Mouse (Mus musculus) layer of hippocampus, adult 11-12 months (tissue): ENCODE data around the gene Lrwd1.
A peak's percentile ranks its signal among the peaks of the same experiment; 100 is the strongest.
"Not testable (repeated sequence)": the region's sequence is repeated elsewhere in the genome, so short reads cannot be mapped to it uniquely, and the experiment has no call there.

Experiments
- DNase-seq: peaks from one replicate; pipeline ENCODE4 v3.0.0; 2022; ENCODE audit warnings: low spot score

Lrwd1 gene

GRCm38 (mm10) chr5:136135571-136136291 is at the start of gene Lrwd1, which contains the start of gene Alkbh4:
Gene Lrwd1, minus strand, starts transcription at chr5:136136074.
Gene Alkbh4, plus strand, starts transcription at chr5:136136146.
- peak; percentile 96 for DNase-seq

GRCm38 (mm10) chr5:136183766-136184165 is 47.9 kb upstream of the Lrwd1 start:
- DNase-seq = no peak

DNA sequence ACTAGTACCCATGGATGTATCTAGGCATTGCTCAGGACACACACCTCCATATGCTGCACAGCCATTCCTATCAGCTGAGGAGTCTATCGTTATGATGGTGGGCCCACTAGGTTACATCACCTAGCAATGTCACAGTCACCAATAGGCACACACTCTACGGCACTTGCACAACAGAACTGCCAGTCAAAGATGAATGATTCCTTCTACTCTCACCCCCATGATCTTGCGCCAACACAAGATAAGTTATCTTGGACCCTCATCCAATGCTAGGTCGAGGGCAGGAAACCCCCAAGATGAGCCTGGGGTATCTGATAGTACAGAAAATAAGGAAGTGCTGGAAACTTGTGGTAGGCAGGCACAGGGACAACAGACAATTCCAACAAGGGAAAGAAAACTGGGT is 47.0 kb upstream of the Lrwd1 start:
- no peak for DNase-seq

- DNase-seq = peak; percentile 64
Observed at GRCm38 (mm10) chr5:136182049-136182448, 46.2 kb upstream of the Lrwd1 start.

DNA sequence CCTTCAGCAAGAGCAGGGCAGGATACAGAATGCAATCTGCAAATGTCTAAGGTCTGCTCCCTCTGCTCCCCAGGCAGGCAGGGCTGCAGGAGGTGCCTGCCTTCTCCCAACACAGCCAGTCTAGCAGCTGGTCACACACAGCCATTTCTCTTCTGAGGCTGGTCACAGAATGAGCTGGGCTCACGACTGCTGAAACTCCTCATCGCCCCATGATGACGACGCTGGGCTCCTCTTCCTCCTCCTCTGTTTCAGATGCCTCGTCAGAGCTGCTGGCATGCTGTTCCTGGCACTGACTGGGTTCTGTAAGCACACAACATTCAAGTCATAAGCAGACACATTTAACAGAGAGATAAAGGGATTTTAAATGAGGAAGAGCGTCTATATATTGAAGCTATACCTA is 45.3 kb upstream of the Lrwd1 start:
- peak; percentile 40 for DNase-seq

DNA sequence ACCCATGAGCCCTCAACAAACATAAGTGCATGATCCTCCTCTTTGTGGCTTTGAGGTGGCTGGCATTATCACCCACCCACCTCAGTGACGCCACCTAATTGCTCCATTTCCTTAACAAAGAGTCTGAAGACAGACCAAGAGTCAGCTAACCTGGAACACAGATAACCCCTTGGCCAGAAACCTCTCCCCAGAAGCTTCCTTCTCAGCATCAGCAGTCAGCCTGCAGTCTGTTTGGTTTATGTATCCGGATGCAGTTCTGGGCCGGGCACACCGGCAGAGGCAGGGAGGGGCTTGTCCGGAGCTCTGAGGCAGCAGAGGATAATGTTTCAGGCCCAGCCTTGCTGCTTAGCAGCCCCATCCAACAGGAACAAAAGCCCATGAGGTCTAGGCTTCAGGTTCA is 43.7 kb upstream of the Lrwd1 start:
- DNase-seq = no peak

DNA sequence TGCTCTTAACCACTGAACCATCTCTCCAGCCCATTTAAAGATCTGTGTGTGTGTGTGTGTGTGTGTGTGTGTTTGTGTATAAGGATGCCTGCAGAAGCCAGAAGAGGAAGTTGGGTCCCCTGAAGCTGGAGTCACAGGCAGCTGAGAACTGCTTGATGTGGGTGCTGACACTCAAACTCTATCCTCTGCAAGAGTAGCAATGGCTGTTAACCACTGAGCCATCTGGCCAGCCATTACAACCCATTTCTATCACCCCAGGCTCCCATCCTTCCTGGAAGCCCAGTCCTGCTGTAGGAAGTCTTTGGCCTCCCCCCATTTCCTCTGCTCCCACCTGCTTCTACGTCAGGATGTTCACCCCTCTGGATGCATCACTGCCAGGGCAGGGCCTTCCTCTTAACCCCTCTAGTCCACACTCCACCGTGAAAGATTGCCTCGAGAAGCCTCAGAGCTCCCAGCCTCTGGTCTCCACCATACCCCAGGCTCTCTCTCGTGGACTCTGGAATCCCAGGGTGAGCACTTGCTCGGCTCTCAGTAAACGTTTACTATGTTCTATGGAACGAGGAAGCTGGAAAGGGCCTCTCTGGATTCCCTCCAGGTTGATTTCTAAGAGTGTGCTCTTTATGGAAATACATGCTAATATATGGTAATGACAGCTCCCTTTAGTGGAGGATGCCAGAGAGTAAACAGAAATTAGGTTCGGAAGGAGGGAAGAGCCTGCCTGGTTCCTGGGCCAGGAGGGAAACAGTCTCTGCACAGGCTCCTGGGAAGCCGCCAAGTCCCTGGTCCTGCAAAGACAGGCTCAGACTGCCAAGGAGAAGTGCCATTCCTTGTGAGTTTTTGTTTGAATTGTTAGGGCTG is 38.0 kb upstream of the Lrwd1 start:
- peak; percentile 56 for DNase-seq

GRCm38 (mm10) chr5:136172939-136173338 is 37.1 kb upstream of the Lrwd1 start:
- no peak for DNase-seq

DNA sequence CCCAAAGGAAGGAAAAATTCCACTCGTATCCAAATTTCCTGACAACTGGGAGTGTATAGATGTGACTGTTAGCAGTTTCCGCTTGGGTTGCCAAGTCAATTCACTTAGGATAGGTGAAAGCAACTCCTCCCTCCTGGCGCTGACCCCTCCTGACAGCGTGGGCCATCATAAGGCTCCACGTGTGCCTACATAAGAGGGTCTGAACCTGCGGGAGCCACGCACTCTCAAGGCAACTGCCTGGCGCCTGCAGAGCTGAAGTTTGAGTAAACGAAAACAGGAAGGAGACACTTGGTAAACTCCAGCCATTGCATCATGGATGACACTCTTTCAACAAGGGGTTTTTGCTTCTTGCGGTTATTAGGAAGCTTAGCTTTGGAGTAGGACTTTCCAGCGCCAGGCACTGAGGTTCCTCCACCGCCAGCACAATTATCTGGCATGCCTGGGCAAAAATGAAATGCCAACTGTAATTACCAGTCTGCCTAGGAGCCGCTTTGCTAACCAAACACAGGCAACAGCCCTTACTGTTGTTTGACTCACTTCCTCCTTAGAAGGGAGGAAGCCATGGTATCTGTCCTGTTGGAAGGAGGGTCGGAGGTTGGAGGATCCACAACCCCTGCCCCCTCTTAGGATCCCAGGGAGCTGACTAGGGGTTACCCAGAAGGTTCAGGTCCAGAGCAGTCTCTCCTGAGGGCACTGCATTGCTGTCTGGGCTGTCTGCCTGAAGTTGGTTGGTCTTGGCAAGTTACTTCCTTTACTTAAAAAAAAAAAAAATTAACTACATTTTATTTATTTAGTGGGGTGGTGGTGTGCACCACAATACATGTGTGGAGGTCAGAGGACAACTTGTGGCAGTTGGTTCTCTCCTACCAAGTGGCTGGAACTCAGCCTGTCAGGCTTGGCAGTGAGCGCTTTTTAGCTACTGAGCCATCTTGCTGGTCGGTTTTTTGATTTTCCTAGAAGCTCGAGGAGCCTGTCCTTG is 35.8 kb upstream of the Lrwd1 start:
- peak; percentile 31 for DNase-seq

GRCm38 (mm10) chr5:136170512-136171362 is 34.9 kb upstream of the Lrwd1 start, which contains the start of gene Orai2:
Gene Orai2, minus strand, starts transcription at chr5:136170713.
- peak; percentile 88 for DNase-seq

GRCm38 (mm10) chr5:136169626-136170511 is 34.0 kb upstream of the Lrwd1 start:
- peak; percentile 54 for DNase-seq

- no peak for DNase-seq
Observed at GRCm38 (mm10) chr5:136168071-136168470, 32.2 kb upstream of the Lrwd1 start.

- no peak for DNase-seq
Observed at GRCm38 (mm10) chr5:136167296-136167695, 31.4 kb upstream of the Lrwd1 start.

GRCm38 (mm10) chr5:136165246-136165645 is 29.4 kb upstream of the Lrwd1 start:
- no peak for DNase-seq

- DNase-seq = peak; percentile 60
Observed at GRCm38 (mm10) chr5:136163807-136164474, 28.1 kb upstream of the Lrwd1 start.

GRCm38 (mm10) chr5:136160084-136160483 is 24.2 kb upstream of the Lrwd1 start:
- not testable (repeated sequence) for DNase-seq

- no peak for DNase-seq
Observed at GRCm38 (mm10) chr5:136155399-136155798, 19.5 kb upstream of the Lrwd1 start.

DNA sequence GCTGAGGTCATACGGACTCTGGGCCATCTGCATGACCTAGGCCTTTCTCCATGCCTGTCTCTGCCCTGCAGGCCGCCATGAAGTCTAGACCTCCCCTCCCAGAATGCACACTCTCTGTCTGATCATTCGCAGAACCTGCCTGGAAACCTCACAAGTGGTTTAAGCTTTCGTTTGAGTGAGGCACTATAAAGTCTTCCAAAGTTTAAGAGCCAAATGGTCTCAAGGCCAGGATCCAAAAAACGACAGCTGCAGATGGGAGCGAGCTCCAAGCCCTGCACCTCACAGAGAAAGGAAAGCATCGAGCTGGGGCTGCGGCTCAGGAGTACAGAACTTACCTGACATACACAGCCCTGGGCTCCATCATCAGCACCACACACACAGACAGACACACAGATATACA is 16.5 kb upstream of the Lrwd1 start:
- DNase-seq = no peak

GRCm38 (mm10) chr5:136149134-136149576 is 13.3 kb upstream of the Lrwd1 start:
- not testable (repeated sequence) for DNase-seq
